Mouse (Mus musculus) MEL (cell line): ENCODE measurements around the gene Olfr642. TPM values are rescaled to one million over a fixed set of nuclear protein-coding genes. Genes with fewer than 3 reads are reported as not detected.

ENCODE experiments used
- DNase-seq: peaks from one replicate; pipeline ENCODE4 v3.0.0; 2011; ENCODE audit warnings: low read depth, low spot score
- H3K27ac ChIP-seq: 2 replicates; pipeline ENCODE4 v1.5.1; 2012; ENCODE audit warnings: low read depth, mild to moderate bottlenecking, control low read depth, low read length, moderate library complexity; ENCODE audit not compliant: control insufficient read depth
- H3K27me3 ChIP-seq, 2 experiments: fragments of 150-350 bp in 1 of 2; sonication (generic) in 1 of 2; 2 replicates each; pipeline ENCODE4 v1.6.1; 2012; ENCODE audit warnings: low read length in 2 of 2, mild to moderate bottlenecking in 2 of 2, improper control_type of control experiment in 1 of 2, moderate library complexity in 1 of 2; ENCODE audit not compliant: insufficient read depth in 2 of 2, control insufficient read depth in 1 of 2
- H3K36me3 ChIP-seq, 2 experiments: 2 replicates each; pipeline ENCODE4 v1.6.1; 2012 to 2014; ENCODE audit warnings: low read length in 2 of 2, improper control_type of control experiment in 1 of 2, inconsistent platforms in 1 of 2, mild to moderate bottlenecking in 1 of 2; ENCODE audit not compliant: insufficient read depth in 2 of 2, control insufficient read depth in 1 of 2
- H3K4me1 ChIP-seq, 2 experiments: fragments of 150-350 bp in 1 of 2; sonication (generic) in 1 of 2; 2 replicates each; pipeline ENCODE4 v1.6.1; 2012; ENCODE audit warnings: low read length in 2 of 2, improper control_type of control experiment in 1 of 2, mild to moderate bottlenecking in 1 of 2; ENCODE audit not compliant: insufficient read depth in 2 of 2, control insufficient read depth in 1 of 2
- H3K4me3 ChIP-seq, 2 experiments: fragments of 150-350 bp in 1 of 2; sonication (generic) in 1 of 2; 2 replicates each; pipeline ENCODE4 v1.5.1; 2012; ENCODE audit warnings: low read depth in 2 of 2, low read length in 2 of 2, mild to moderate bottlenecking in 2 of 2, moderate library complexity in 2 of 2, control low read depth in 1 of 2, improper control_type of control experiment in 1 of 2; ENCODE audit not compliant: control insufficient read depth in 1 of 2, insufficient read depth in 1 of 2
- H3K79me2 ChIP-seq: 2 replicates; pipeline ENCODE4 v1.6.1; 2012; ENCODE audit warnings: mild to moderate bottlenecking, low read length, moderate library complexity; ENCODE audit not compliant: control insufficient read depth, poor library complexity, insufficient read depth
- H3K9ac ChIP-seq: 2 replicates; pipeline ENCODE4 v1.6.1; 2012; ENCODE audit warnings: low read depth, mild to moderate bottlenecking, control low read depth, low read length, moderate library complexity; ENCODE audit not compliant: control insufficient read depth, poor library complexity, severe bottlenecking
- H3K9me3 ChIP-seq: fragments of 150-350 bp; sonication (generic); replicated peaks from 2 replicates; pipeline ENCODE4 v1.6.1; 2012; ENCODE audit warnings: mild to moderate bottlenecking, low read length, improper control_type of control experiment, moderate library complexity; ENCODE audit not compliant: insufficient read depth
- CHD1 ChIP-seq: IDR thresholded peaks from 2 replicates; pipeline ENCODE4 v1.6.1; 2012; ENCODE audit warnings: low read depth, mild to moderate bottlenecking, inconsistent platforms, low read length, improper control_type of control experiment
- ELF1 ChIP-seq: IDR thresholded peaks from 2 replicates; pipeline ENCODE4 v1.6.1; 2014; ENCODE audit warnings: low read depth, mild to moderate bottlenecking, inconsistent platforms, low read length, improper control_type of control experiment, moderate library complexity
- GABPA ChIP-seq: IDR thresholded peaks from 2 replicates; pipeline ENCODE4 v1.6.1; 2012; ENCODE audit warnings: low read depth, mild to moderate bottlenecking, inconsistent platforms, low read length, improper control_type of control experiment, moderate library complexity
- HCFC1 ChIP-seq: IDR thresholded peaks from 2 replicates; pipeline ENCODE4 v1.6.1; 2012; ENCODE audit warnings: low read depth, mild to moderate bottlenecking, inconsistent platforms, low read length, improper control_type of control experiment, moderate library complexity
- JUND ChIP-seq: IDR thresholded peaks from 2 replicates; pipeline ENCODE4 v1.6.1; 2011; ENCODE audit warnings: low read depth, mild to moderate bottlenecking, improper control_type of control experiment, low read length
- MAFK ChIP-seq: IDR thresholded peaks from 2 replicates; pipeline ENCODE4 v1.6.1; 2011; ENCODE audit warnings: low read depth, mild to moderate bottlenecking, low read length, improper control_type of control experiment, borderline replicate concordance
- MAX ChIP-seq: IDR thresholded peaks from 2 replicates; pipeline ENCODE4 v1.6.1; 2011; ENCODE audit warnings: low read length, improper control_type of control experiment
- MAZ ChIP-seq: IDR thresholded peaks from 2 replicates; pipeline ENCODE4 v1.6.1; 2012; ENCODE audit warnings: low read depth, mild to moderate bottlenecking, inconsistent platforms, low read length, improper control_type of control experiment
- MEF2A ChIP-seq: IDR thresholded peaks from 2 replicates; pipeline ENCODE4 v1.6.1; 2014; ENCODE audit warnings: low read depth, mild to moderate bottlenecking, inconsistent platforms, low read length, improper control_type of control experiment; ENCODE audit not compliant: poor library complexity, insufficient replicate concordance, severe bottlenecking; ENCODE audit errors: extremely low read depth
- MXI1 ChIP-seq: IDR thresholded peaks from 2 replicates; pipeline ENCODE4 v1.6.1; 2011; ENCODE audit warnings: mild to moderate bottlenecking, low read depth, low read length, improper control_type of control experiment
- NRF1 ChIP-seq: IDR thresholded peaks from 2 replicates; pipeline ENCODE4 v1.6.1; 2014; ENCODE audit warnings: low read depth, mild to moderate bottlenecking, inconsistent platforms, low read length, improper control_type of control experiment, moderate library complexity; ENCODE audit not compliant: poor library complexity, insufficient read depth, severe bottlenecking
- POLR2A ChIP-seq, 2 experiments: IDR thresholded peaks; 2 replicates each; pipeline ENCODE4 v1.6.1; 2011 to 2012; ENCODE audit warnings: low read length in 2 of 2, mild to moderate bottlenecking in 2 of 2, control low read depth in 1 of 2, improper control_type of control experiment in 1 of 2, low read depth in 1 of 2, moderate library complexity in 1 of 2; ENCODE audit not compliant: control insufficient read depth in 1 of 2, insufficient read depth in 1 of 2, poor library complexity in 1 of 2
- POLR2AphosphoS5 ChIP-seq: IDR thresholded peaks from 2 replicates; pipeline ENCODE4 v1.6.1; 2012; ENCODE audit warnings: low read depth, borderline replicate concordance, mild to moderate bottlenecking, inconsistent platforms, low read length, moderate library complexity, mixed read lengths
- TAL1 ChIP-seq: IDR thresholded peaks from 2 replicates; pipeline ENCODE4 v1.6.1; 2012; ENCODE audit warnings: mild to moderate bottlenecking, inconsistent platforms, low read length, moderate library complexity, mixed read lengths
- USF2 ChIP-seq, 2 experiments: IDR thresholded peaks; 2 replicates each; pipeline ENCODE4 v1.6.1; 2011 to 2012; ENCODE audit warnings: improper control_type of control experiment in 2 of 2, low read length in 2 of 2, borderline replicate concordance in 1 of 2, inconsistent platforms in 1 of 2, low read depth in 1 of 2, mild to moderate bottlenecking in 1 of 2; ENCODE audit not compliant: insufficient read depth in 1 of 2
- ZC3H11A ChIP-seq: IDR thresholded peaks from 2 replicates; pipeline ENCODE4 v1.6.1; 2012; ENCODE audit warnings: low read depth, mild to moderate bottlenecking, inconsistent platforms, low read length, improper control_type of control experiment
- ZKSCAN1 ChIP-seq: IDR thresholded peaks from 2 replicates; pipeline ENCODE4 v1.6.1; 2012; ENCODE audit warnings: low read depth, mild to moderate bottlenecking, inconsistent platforms, low read length, improper control_type of control experiment, moderate library complexity
- ZMIZ1 ChIP-seq: IDR thresholded peaks from 2 replicates; pipeline ENCODE4 v1.6.1; 2012; ENCODE audit warnings: low read depth, mild to moderate bottlenecking, inconsistent platforms, low read length, improper control_type of control experiment, moderate library complexity
- ZNF384 ChIP-seq: IDR thresholded peaks from 2 replicates; pipeline ENCODE4 v1.6.1; 2012; ENCODE audit warnings: low read depth, mild to moderate bottlenecking, inconsistent platforms, low read length, improper control_type of control experiment
- polyA plus RNA-seq, 2 experiments: library from polyadenylated mRNA; stranded (reverse) in 1 of 2; unstranded in 1 of 2; fragments of >175 nt in 1 of 2; fragments of >200 nt in 1 of 2; gene quantifications; 2 replicates each; pipeline versions ENCODE4 v1.2.1 to v1.2.4; 2012; ENCODE audit warnings: low replicate concordance in 2 of 2, low read depth in 1 of 2; ENCODE audit not compliant: insufficient read length in 2 of 2, insufficient read depth in 1 of 2, missing spikeins in 1 of 2
- total RNA-seq: library from RNA; depleted of rRNA; stranded (reverse); fragments of 300-350 nt; gene quantifications from 2 replicates; pipeline ENCODE4 v1.2.3, GENCODE M21; 2012

The Olfr642 gene
- total and polyA plus RNA-seq, 3 experiments = not detected

- Histone ChIP-seq H3K36me3 (no peaks in the 10 kb centered on the region), H3K27me3 (0 out of 4 replicates have a peak, but pooled peaks cover 0 to 1% of the 10 kb centered on the region in 2 experiments), H3K4me3 (no peak within 1 kb of the TSS), H3K79me2 (no peaks in the 10 kb centered on the region), H3K9ac (no peak within 1 kb of the TSS), H3K4me1 (no peaks in the 10 kb centered on the region), H3K27ac (no peak within 1 kb of the TSS), H3K9me3 (no peaks in the 10 kb centered on the region)
- TF ChIP-seq GABPA (no peak), MXI1 (no peak), NRF1 (no peak), ZMIZ1 (no peak), ZC3H11A (no peak), MEF2A (no peak), TAL1 (no peak), JUND (no peak), MAX (no peak), CHD1 (no peak), MAZ (no peak), ZKSCAN1 (no peak), USF2 (IDR thresholded peaks at IDR 0.05; ENCODE audit: borderline replicate concordance in 1 of 2, insufficient read depth in 1 of 2, low read depth in 1 of 2, low read length in 2 of 2) (no peak), ZNF384 (no peak), POLR2A (IDR thresholded peaks at IDR 0.05; ENCODE audit: control insufficient read depth in 1 of 2, insufficient read depth in 1 of 2, low read depth in 1 of 2, low read length in 2 of 2, poor library complexity in 1 of 2) (no peak)
- no peak for DNase-seq
Observed at GRCm38 (mm10) chr7:104071769-104072168, 19.3 kb upstream of the Olfr642 start, which contains the start of gene Olfr644. Gene Olfr644 (minus strand): TSS chr7:104071869.

DNA sequence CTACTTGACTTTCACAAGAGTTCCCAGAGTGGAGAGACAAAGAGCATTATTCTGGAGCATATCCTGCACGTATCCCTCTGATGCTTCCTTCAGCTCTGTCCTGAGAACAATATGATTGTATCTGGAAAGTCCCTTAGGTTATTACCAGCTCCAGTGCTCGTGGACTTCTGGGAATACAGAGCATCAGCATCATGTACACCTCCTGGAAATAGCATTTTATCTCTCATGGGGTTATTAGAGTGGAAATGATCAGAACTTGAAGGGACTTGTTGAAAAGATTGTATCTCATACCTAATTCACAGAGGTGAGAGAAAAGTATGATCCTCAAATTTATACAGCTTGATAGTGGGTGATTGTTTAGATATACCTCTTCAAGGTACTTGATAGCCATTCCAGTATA is 8.9 kb upstream of the Olfr642 start, which contains the start of gene 4930516K23Rik:
Gene 4930516K23Rik (minus strand): TSS at position 101 of the 400 bp plus-strand sequence.
- Histone ChIP-seq H3K27me3 (no peaks in the 10 kb centered on the region; a peak in 1 of 4 replicates), H3K4me3 (no peak within 1 kb of the TSS), H3K9ac (no peak within 1 kb of the TSS), H3K27ac (no peak within 1 kb of the TSS), H3K36me3 (no peaks in the 10 kb centered on the region), H3K4me1 (no peaks in the 10 kb centered on the region), H3K79me2 (no peaks in the 10 kb centered on the region)
- TF ChIP-seq MEF2A = no peak
- no peak for TF ChIP-seq CHD1
- no peak for TF ChIP-seq ELF1
- TF ChIP-seq HCFC1 = no peak
- no peak for TF ChIP-seq MAFK
- TF ChIP-seq ZNF384 = no peak
- no peak for TF ChIP-seq POLR2AphosphoS5
- TF ChIP-seq, all 39 proteins: peak for 0
- no peak for DNase-seq
- no peaks in the 10 kb centered on the region for H3K9me3 ChIP-seq
